Mouse (Mus musculus): Measurements from ENCODE around the gene Lyrm7.
A peak's percentile ranks its signal among the peaks of the same experiment; 100 is the strongest.

Lyrm7 gene

GRCm38 (mm10) chr11:54845470-54846442 lies 15.0 kb downstream of the Lyrm7 start:
- no peak for DNase-seq (ENCODE audit: low read depth)

- peak; percentile 54 for DNase-seq (ENCODE audit: low read depth)
Measured at GRCm38 (mm10) chr11:54844959-54845358, 15.8 kb downstream of the Lyrm7 start.

- peak; percentile 83 for DNase-seq (ENCODE audit: low read depth)
Measured at GRCm38 (mm10) chr11:54844424-54844823, 16.3 kb downstream of the Lyrm7 start.

GRCm38 (mm10) chr11:54840891-54841290 lies 19.8 kb downstream of the Lyrm7 start:
- DNase-seq (ENCODE audit: low read depth): no peak

GRCm38 (mm10) chr11:54839696-54840095 lies 21.0 kb downstream of the Lyrm7 start:
- no peak for DNase-seq (ENCODE audit: low read depth)

- DNase-seq (ENCODE audit: low read depth): no peak
Measured at GRCm38 (mm10) chr11:54836106-54836505, 24.6 kb downstream of the Lyrm7 start.

GRCm38 (mm10) chr11:54834596-54834995 lies 26.1 kb downstream of the Lyrm7 start:
- DNase-seq (ENCODE audit: low read depth): peak; percentile 81

- DNase-seq (ENCODE audit: low read depth): no peak
Measured at GRCm38 (mm10) chr11:54833833-54834232, 26.9 kb downstream of the Lyrm7 start.

- no peak for DNase-seq (ENCODE audit: low read depth)
Measured at GRCm38 (mm10) chr11:54826819-54827218, 33.9 kb downstream of the Lyrm7 start.

- DNase-seq (ENCODE audit: low read depth): no peak
Measured at GRCm38 (mm10) chr11:54825774-54826173, 34.9 kb downstream of the Lyrm7 start.

- DNase-seq (ENCODE audit: low read depth): no peak
Measured at GRCm38 (mm10) chr11:54823467-54823866, 37.2 kb downstream of the Lyrm7 start.

- DNase-seq (ENCODE audit: low read depth): no peak
Measured at GRCm38 (mm10) chr11:54819489-54819888, 41.2 kb downstream of the Lyrm7 start.

- DNase-seq (ENCODE audit: low read depth): no peak
Measured at GRCm38 (mm10) chr11:54817449-54817848, 43.3 kb downstream of the Lyrm7 start.

- DNase-seq (ENCODE audit: low read depth): no peak
Measured at GRCm38 (mm10) chr11:54815659-54816058, 45.1 kb downstream of the Lyrm7 start.

GRCm38 (mm10) chr11:54812812-54813516 lies 47.8 kb downstream of the Lyrm7 start:
- no peak for DNase-seq (ENCODE audit: low read depth)

- no peak for DNase-seq (ENCODE audit: low read depth)
Measured at GRCm38 (mm10) chr11:54812314-54812713, 48.4 kb downstream of the Lyrm7 start.

GRCm38 (mm10) chr11:54811054-54811453 lies 49.7 kb downstream of the Lyrm7 start:
- DNase-seq (ENCODE audit: low read depth): no peak

- no peak for DNase-seq (ENCODE audit: low read depth)
Measured at GRCm38 (mm10) chr11:54809582-54809981, 51.1 kb downstream of the Lyrm7 start.

GRCm38 (mm10) chr11:54808177-54808576 lies 52.5 kb downstream of the Lyrm7 start:
- peak; percentile 83 for DNase-seq (ENCODE audit: low read depth)

- peak; percentile 91 for DNase-seq (ENCODE audit: low read depth)
Measured at GRCm38 (mm10) chr11:54807669-54808068, 53.0 kb downstream of the Lyrm7 start.

- DNase-seq (ENCODE audit: low read depth): no peak
Measured at GRCm38 (mm10) chr11:54806891-54807290, 53.8 kb downstream of the Lyrm7 start.

- DNase-seq (ENCODE audit: low read depth): no peak
Measured at GRCm38 (mm10) chr11:54805196-54805595, 55.5 kb downstream of the Lyrm7 start.

- no peak for DNase-seq (ENCODE audit: low read depth)
Measured at GRCm38 (mm10) chr11:54802621-54803020, 58.1 kb downstream of the Lyrm7 start.

Data from induced T-regulatory cell, adult 2 months (primary cell).